ENCODE assay signal across 8 mouse cellular contexts in genomic region chr19:21373073-21373755, GRCm38 (mm10).
DNase-seq lines count a peak whose midpoint lies in the region; ATAC-seq and TF ChIP-seq lines count a peak whose summit lies in the region.

No protein-coding gene starts in this region.

- H3K36me3 ChIP-seq in spleen, adult 2 months (ENCODE audit: control insufficient read depth, insufficient read depth, low read length), result no peaks in the 10 kb centered on the region

- 57% methylated on average over 11 of the region's 11 CpGs for WGBS in spleen, adult 2 months

- peak; percentile 75 for ATAC-seq in megakaryocyte, adult 5-6 weeks (ENCODE audit: poor library complexity, severe bottlenecking)

- intact Hi-C loops in heart, postnatal 25 days (cut with DNase I), result loop anchor here (1.0 to 10.0 kb wide), 7 partner anchors 96 to 929 kb away; no protein-coding TSS in a partner anchor

- TF ChIP-seq CTCF in spleen, adult 2 months (IDR thresholded peaks at IDR 0.05; ENCODE audit: extremely low read depth, insufficient read depth, insufficient read length, insufficient replicate concordance), result peak; percentile 20; the same call in 1 of the 2 replicates

- no peaks in the 10 kb centered on the region for H3K4me1 ChIP-seq in spleen, adult 2 months (ENCODE audit: control insufficient read depth, insufficient read depth, insufficient read length)

- no peaks in the 10 kb centered on the region for H3K27me3 ChIP-seq in spleen, adult 2 months (ENCODE audit: control insufficient read depth, insufficient read depth, low read length)

- H3K4me3 ChIP-seq in spleen, adult 2 months (ENCODE audit: extremely low read depth, insufficient read depth, insufficient read length), result no peak overlapping the region

- peak; percentile 44 to 69 for DNase-seq in heart, adult 18-20 months
- DNase-seq in heart, postnatal 25 days (ENCODE audit: low spot score), result no peak
- DNase-seq in MN1 (ENCODE audit: low spot score), result peak; percentile 56
- DNase-seq in cerebellum, postnatal 25 days, result peak; percentile 26 to 62
- peak; percentile 17 for DNase-seq in gastrocnemius, postnatal 10 days
- peak; percentile 52 for DNase-seq in kidney, postnatal 10 days
- peak; percentile 13 to 28 for DNase-seq in spleen, adult 2 months (ENCODE audit: low read depth in 1 of 2, low spot score in 2 of 2)

- no peak for TF ChIP-seq POLR2A in spleen, adult 2 months (IDR thresholded peaks at IDR 0.05; ENCODE audit: low read depth, low read length)

- no peak overlapping the region for H3K27ac ChIP-seq in spleen, adult 2 months (ENCODE audit: insufficient read depth, low read length)
